Mouse (Mus musculus) layer of hippocampus, adult 18-20 months (tissue): Measurements from ENCODE around the gene Cacnb4. TPM values are rescaled to one million over a fixed set of nuclear protein-coding genes. Genes with fewer than 3 reads are reported as not detected.
A peak's percentile ranks its signal among the peaks of the same experiment; 100 is the strongest.

Experiments used
- DNase-seq, 2 experiments: peaks; one replicate each; pipeline ENCODE4 v3.0.0; 2022; ENCODE audit warnings: low spot score in 2 of 2
- long read RNA-seq: library from polyadenylated mRNA; stranded (forward); transcript quantifications from one replicate; pipeline ENCODE4 v2.0.0, GENCODE M21; 2021
- total RNA-seq, 2 experiments: library from RNA; stranded (reverse); gene quantifications; 2 replicates each; pipeline ENCODE4 v1.2.3; 2021

Cacnb4 gene
- total RNA-seq: 10 to 100 TPM; 74.9 to 75.9 TPM
- long read RNA-seq, full-length matches to known transcripts: 21 of 40 reads
- long read RNA-seq, partial matches to known transcripts: 5 of 40 reads
- long read RNA-seq, other reads (novel, unspliced or antisense): 14 of 40 reads

- DNase-seq: peak; percentile 26 to 48
Measured at GRCm38 (mm10) chr2:52676023-52676912, at the start of gene Cacnb4. Gene Cacnb4, minus strand, starts transcription at chr2:52676831.

GRCm38 (mm10) chr2:52720231-52721025 lies 43.8 kb upstream of the Cacnb4 start:
- DNase-seq: peak in 1 of 2 experiments; percentile 32

- DNase-seq: no peak
Measured at GRCm38 (mm10) chr2:52717076-52717475, 40.4 kb upstream of the Cacnb4 start.

GRCm38 (mm10) chr2:52715538-52715937 lies 38.9 kb upstream of the Cacnb4 start:
- peak in 1 of 2 experiments; percentile 28 for DNase-seq

GRCm38 (mm10) chr2:52714111-52714510 lies 37.5 kb upstream of the Cacnb4 start:
- DNase-seq: no peak

GRCm38 (mm10) chr2:52710804-52711203 lies 34.2 kb upstream of the Cacnb4 start:
- no peak for DNase-seq

- no peak for DNase-seq
Measured at GRCm38 (mm10) chr2:52709417-52709816, 32.8 kb upstream of the Cacnb4 start.

GRCm38 (mm10) chr2:52701368-52702036 lies 24.9 kb upstream of the Cacnb4 start:
- no peak for DNase-seq

- DNase-seq: no peak
Measured at GRCm38 (mm10) chr2:52700352-52700751, 23.7 kb upstream of the Cacnb4 start.

- no peak for DNase-seq
Measured at GRCm38 (mm10) chr2:52694604-52695003, 18.0 kb upstream of the Cacnb4 start.

GRCm38 (mm10) chr2:52691745-52692144 lies 15.1 kb upstream of the Cacnb4 start:
- no peak for DNase-seq

GRCm38 (mm10) chr2:52686601-52687000 lies 10.0 kb upstream of the Cacnb4 start:
- no peak for DNase-seq

GRCm38 (mm10) chr2:52677589-52677988 lies 958 bp upstream of the Cacnb4 start:
- DNase-seq: no peak

GRCm38 (mm10) chr2:52676913-52677303 lies 277 bp upstream of the Cacnb4 start:
- no peak for DNase-seq

- DNase-seq: peak in 1 of 2 experiments; percentile 31
Measured at GRCm38 (mm10) chr2:52675278-52675987, 1.2 kb downstream of the Cacnb4 start.

- DNase-seq: no peak
Measured at GRCm38 (mm10) chr2:52674886-52675277, 1.7 kb downstream of the Cacnb4 start.

GRCm38 (mm10) chr2:52673172-52673571 lies 3.5 kb downstream of the Cacnb4 start:
- DNase-seq: no peak

GRCm38 (mm10) chr2:52670733-52671132 lies 5.9 kb downstream of the Cacnb4 start:
- DNase-seq: peak; percentile 20 to 69

GRCm38 (mm10) chr2:52668480-52668879 lies 8.2 kb downstream of the Cacnb4 start:
- DNase-seq: no peak

- no peak for DNase-seq
Measured at GRCm38 (mm10) chr2:52656722-52657121, 19.9 kb downstream of the Cacnb4 start.

- DNase-seq: no peak
Measured at GRCm38 (mm10) chr2:52654541-52654940, 22.1 kb downstream of the Cacnb4 start.
